In the genomic region with DNA sequence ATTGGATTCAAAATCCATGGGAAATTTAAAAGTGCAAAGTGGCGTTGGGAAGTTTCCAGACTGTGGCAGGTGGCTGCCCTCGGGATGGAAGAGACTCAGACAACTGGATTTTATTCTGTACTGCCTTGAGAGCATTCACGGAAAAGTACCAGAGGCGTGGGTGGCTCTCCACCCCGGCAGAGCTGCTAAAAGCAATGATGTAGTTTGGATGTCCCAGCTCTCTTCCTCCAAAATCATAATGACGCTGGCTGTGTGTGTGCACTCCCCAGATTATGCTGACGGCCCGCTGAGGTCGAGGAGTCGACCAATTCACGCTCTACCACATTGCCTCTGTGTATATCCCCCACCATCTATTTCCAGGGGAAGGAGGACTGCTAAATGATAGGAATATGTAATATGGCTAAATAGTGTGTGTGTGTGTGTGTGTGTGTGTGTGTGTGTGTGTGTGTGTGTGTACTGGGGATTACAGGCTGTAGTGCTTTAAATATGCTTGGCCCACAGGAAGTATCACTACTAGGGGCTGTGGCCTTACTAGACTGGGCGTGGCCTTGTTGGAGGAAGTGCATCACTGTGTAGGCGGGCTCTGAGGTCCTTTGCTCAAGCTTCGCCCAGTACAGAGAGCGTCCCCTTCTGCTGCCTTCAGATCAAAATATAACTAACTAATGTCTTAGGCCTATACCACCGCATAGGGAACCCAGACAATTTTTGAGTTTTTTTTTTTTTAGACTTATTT, we compare ENCODE assay signal across 17 mouse cellular contexts.
A peak's percentile ranks its signal among the peaks of the same experiment; 100 is the strongest.
DNase-seq lines count a peak whose midpoint lies in the region; ATAC-seq lines count a peak whose summit lies in the region.
"Had no signal": no experiment of that assay in that cellular context is flagged by ENCODE, and none has a peak within 500 bp of the region (broad histone marks: within the 10 kb centered on the region; RNA-seq: fewer than 3 reads in every experiment).

No protein-coding gene starts in this region.

- peak; percentile 35 for ATAC-seq in CD4-positive, CD25-positive, alpha-beta regulatory T cell, adult 4 months
- 0 out of 2 replicates have a peak, but pooled peaks have one; percentile 40 for ATAC-seq in megakaryocyte, adult 5-6 weeks (ENCODE audit: poor library complexity, severe bottlenecking)
- no peak for ATAC-seq in erythroblast, adult 5-6 weeks (replicated peaks; ENCODE audit: low FRiP score, poor library complexity, severe bottlenecking)
- ATAC-seq: forebrain, embryonic 14.5 days; hindbrain, postnatal 0 days; liver, postnatal 0 days; midbrain, embryonic 16.5 days had no signal

- DNase-seq in layer of hippocampus, adult 8-10 months (ENCODE audit: low spot score in 2 of 2), result peak; percentile 28 to 39
- DNase-seq in layer of hippocampus, postnatal 14 days (ENCODE audit: low spot score in 2 of 2), result no peak
- DNase-seq in frontal cortex, postnatal 36 days (ENCODE audit: low spot score in 2 of 2), result peak; percentile 70 to 86
- DNase-seq in lung, postnatal 14 days, result no peak
- no peak for DNase-seq in cerebellum, adult 18-20 months
- DNase-seq: adrenal gland, postnatal 10 days; gastrocnemius, postnatal 14 days; heart, postnatal 36 days; liver, postnatal 0 days; lung, postnatal 4 days; thymus, adult 18-20 months had no signal

Comparison
In these comparisons a context has a peak if more than half of its experiments do, and no peak if none do; other contexts are left out.
1. DNase-seq: peak in layer of hippocampus, adult 8-10 months (2 of 2) and frontal cortex, postnatal 36 days (2 of 2); none in layer of hippocampus, postnatal 14 days (0 of 2), lung, postnatal 14 days (single experiment) and cerebellum, adult 18-20 months (0 of 2).